21 mouse cellular contexts compared by ENCODE assay signal in genomic region chr12:15979233-15979632, GRCm38 (mm10).
"Had no signal": no experiment of that assay in that cellular context is flagged by ENCODE, and none has a peak within 500 bp of the region (broad histone marks: within the 10 kb centered on the region; RNA-seq: fewer than 3 reads in every experiment).

No protein-coding gene starts in this region.

- H3K9ac ChIP-seq: kidney, embryonic 15.5 days; limb, embryonic 12.5 days; limb, embryonic 15.5 days; liver, embryonic 14.5 days; liver, postnatal 0 days; lung, embryonic 14.5 days; midbrain, embryonic 12.5 days; midbrain, embryonic 15.5 days; neural tube, embryonic 13.5 days had no signal

- H3K9me3 ChIP-seq: kidney, embryonic 15.5 days; limb, embryonic 12.5 days; limb, embryonic 15.5 days; midbrain, embryonic 12.5 days; midbrain, embryonic 15.5 days; neural tube, embryonic 13.5 days had no signal

- H3K27me3 ChIP-seq: kidney, embryonic 15.5 days; limb, embryonic 12.5 days; limb, embryonic 15.5 days; midbrain, embryonic 12.5 days; midbrain, embryonic 15.5 days; neural tube, embryonic 13.5 days had no signal

- H3K4me3 ChIP-seq: kidney, embryonic 15.5 days; limb, embryonic 12.5 days; limb, embryonic 15.5 days; midbrain, embryonic 12.5 days; midbrain, embryonic 15.5 days; neural tube, embryonic 13.5 days had no signal

- H3K36me3 ChIP-seq: kidney, embryonic 15.5 days; limb, embryonic 12.5 days; limb, embryonic 15.5 days; midbrain, embryonic 12.5 days; midbrain, embryonic 15.5 days; neural tube, embryonic 13.5 days had no signal

- H3K4me2 ChIP-seq: kidney, embryonic 15.5 days; limb, embryonic 12.5 days; limb, embryonic 15.5 days; liver, embryonic 11.5 days; lung, embryonic 14.5 days; midbrain, embryonic 12.5 days; midbrain, embryonic 15.5 days; neural tube, embryonic 13.5 days had no signal

- ATAC-seq: liver, postnatal 0 days; lung, postnatal 0 days; midbrain, embryonic 15.5 days had no signal

- DNase-seq: kidney, adult 8-10 months; kidney, postnatal 10 days; kidney, postnatal 36 days; layer of hippocampus, postnatal 36 days; left cerebral cortex, postnatal 4 days; liver, postnatal 0 days; lung, embryonic 14.5 days; retina, postnatal 1 day; right cerebral cortex, postnatal 25 days; thymus, postnatal 36 days had no signal

- H3K27ac ChIP-seq: kidney, embryonic 15.5 days; limb, embryonic 12.5 days; limb, embryonic 15.5 days; liver, embryonic 14.5 days; macrophage; midbrain, embryonic 12.5 days; midbrain, embryonic 15.5 days; neural tube, embryonic 13.5 days; stomach, postnatal 0 days had no signal

- H3K4me1 ChIP-seq: kidney, embryonic 15.5 days; midbrain, embryonic 12.5 days; neural tube, embryonic 13.5 days had no signal
